Mouse (Mus musculus) liver, adult (tissue): ENCODE measurements around the gene Psmb5.

Experiments used
- GATA4 ChIP-seq: IDR thresholded peaks from 2 replicates; pipeline ENCODE4 v1.6.1; 2014; ENCODE audit warnings: mild to moderate bottlenecking, low read length; ENCODE audit not compliant: insufficient replicate concordance

Gene Psmb5

DNA sequence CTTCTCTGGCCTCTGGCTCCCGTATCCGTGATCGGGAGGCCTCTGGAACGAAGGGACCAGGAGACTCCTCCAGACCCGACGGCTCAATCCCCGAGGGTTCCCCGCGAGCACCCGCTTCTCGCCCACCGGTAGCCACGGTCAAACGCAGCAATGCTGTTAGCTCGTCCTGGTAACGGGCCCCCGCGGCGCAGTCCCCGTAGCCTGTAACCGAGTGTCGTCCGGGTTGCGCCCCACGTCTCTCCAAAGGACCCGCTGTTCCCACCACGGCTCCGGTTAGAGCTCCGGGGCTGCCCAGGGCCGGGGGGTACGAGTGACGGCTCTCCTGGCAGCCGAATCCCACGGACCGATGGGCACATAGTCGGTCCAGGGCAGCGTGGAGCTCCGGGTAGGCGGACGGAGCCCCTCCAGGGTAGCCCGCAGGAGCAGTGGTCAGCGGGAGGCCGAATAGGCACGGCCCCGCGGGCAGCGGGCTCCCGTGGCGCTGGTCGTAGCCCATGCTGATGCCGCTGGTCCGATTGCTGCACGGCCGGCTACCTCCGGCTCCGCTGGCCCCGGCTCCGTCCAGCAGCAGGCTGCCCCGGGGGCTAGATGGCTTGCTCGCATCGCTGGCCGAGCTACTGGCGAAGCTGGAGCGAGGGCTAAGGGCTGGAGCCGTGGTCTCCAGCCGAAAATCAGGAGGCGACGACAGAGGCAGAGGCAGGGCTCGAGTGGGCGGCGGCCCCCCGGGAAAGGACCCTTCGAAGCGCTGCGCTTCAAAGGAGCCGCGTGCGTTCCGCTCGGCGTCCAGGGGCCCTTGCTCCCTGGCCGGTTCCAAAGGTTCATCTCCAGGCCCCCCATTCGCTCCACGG lies 41.4 kb downstream of the Psmb5 start:
- TF ChIP-seq GATA4: no peak

DNA sequence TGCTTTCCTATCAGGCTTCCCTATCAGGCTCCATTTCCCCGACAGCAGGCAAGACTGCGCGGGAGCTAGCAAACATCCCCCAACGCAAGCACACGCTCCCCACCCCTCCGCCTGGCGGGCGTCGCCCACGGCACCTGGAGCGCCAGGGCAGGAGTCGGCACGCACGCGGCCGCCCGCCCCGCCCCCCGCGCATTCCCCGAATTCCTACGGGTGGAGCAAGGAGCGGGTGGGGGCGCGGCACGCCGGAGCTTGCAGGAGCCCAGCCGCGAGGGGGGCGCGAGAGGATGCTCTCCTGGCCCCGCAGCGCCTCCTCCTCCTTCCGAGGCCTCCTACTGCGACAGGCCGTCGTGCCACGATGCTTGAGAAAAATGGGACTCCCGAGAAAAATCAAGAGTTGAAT lies 42.2 kb downstream of the Psmb5 start:
- TF ChIP-seq GATA4: no peak

DNA sequence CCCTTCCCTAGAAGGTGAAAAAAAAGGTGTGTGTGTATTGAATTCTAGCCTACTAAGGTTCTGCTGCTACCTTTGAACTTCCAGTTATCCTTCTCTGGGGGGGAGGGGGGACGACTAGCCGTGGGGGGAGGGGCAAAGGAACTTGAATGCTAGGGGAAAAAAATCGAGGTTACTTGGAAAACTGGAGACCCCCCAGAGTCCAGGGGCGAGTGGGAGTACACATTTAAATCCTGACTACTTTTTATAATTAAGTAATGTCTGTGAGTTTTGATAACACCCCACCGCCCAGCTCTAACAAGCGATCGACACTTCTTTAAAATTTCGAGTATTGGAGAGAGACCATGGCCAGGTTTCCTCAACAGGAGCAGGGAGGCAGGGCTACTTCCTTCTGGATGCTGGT lies 42.8 kb downstream of the Psmb5 start:
- no peak for TF ChIP-seq GATA4

DNA sequence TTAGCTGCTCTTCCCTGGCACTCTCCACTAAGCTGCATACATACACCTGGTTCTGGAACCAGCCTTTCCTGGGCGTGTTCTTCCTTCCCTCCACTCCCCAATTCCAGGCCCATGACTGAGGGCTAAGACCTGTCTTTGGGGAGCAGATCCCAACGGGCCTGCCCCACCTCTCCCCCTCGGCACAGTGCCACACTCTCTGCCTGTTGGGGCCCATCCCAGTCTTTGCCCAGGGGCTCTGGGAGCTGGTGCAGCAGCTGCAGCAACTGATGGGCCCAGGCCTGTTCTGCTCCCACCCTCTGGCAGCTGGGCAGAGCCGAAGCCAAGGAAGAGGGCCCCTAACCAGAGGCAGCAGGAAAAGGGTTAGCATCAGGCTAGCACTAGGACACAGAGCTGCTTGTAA lies 43.6 kb downstream of the Psmb5 start:
- TF ChIP-seq GATA4: no peak

DNA sequence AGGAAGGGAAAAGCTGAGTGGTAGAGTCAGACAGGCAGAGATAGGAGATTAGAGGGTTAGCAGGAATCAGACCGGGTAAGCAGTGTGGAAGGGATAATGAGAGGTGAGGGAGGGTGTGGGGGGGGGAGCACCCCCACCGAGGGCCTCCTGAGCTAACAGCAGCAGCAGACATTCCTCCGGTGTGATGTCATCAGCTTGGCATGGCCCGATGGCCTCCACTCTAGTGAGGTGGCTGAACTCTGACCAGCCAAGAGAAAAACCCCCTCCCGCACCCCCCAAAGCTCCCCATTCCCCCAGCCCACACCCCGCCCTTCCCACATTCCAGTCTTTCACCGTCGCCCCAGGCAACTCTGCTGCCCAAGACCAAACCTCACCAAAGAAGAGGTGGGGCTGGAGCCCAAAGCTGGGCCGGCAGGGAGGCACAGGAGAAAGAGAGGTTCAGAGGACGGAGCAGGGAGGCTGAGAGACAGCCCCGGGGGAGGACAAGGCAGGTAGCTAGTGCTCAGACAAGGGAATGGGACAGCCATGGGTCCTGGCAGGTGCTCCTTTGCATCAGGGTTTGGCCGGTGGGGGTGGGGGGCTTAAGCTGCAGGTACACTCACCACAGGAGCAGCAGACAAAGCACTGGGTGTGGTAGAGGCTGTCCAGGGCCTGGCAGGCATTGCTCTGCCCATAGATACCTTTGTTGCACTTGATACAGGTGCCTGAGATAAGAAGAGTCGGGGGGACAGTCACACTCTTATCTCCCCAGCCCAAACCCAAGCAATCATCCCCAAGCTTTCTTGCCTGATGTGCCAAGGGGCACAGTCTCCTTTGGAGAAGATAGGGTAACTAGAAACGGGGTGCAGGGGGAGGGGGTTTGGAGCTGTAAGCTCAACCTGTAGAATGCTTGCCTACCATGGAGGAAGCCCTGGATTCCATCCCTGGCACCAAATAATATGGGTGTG lies 44.8 kb downstream of the Psmb5 start:
- no peak for TF ChIP-seq GATA4

DNA sequence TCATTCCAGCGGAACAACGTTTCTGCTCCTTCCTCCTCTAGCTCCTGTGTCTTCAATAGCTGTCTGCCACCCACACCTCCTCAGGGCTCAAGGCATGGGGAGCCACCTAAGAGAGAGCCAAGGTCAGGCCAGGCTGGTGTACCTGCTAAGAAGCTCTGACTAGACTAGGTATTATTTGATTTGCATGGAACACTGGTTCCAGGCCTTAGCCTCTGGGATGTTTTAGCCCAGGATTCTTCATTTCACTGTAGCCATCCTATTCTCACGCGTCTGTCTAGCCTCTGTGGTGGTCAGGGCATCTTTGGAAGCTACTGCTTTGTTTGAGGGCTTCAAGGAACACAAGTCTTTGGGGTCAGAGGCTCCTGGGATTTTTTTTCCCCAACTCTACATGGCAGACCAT lies 45.7 kb downstream of the Psmb5 start:
- no peak for TF ChIP-seq GATA4

DNA sequence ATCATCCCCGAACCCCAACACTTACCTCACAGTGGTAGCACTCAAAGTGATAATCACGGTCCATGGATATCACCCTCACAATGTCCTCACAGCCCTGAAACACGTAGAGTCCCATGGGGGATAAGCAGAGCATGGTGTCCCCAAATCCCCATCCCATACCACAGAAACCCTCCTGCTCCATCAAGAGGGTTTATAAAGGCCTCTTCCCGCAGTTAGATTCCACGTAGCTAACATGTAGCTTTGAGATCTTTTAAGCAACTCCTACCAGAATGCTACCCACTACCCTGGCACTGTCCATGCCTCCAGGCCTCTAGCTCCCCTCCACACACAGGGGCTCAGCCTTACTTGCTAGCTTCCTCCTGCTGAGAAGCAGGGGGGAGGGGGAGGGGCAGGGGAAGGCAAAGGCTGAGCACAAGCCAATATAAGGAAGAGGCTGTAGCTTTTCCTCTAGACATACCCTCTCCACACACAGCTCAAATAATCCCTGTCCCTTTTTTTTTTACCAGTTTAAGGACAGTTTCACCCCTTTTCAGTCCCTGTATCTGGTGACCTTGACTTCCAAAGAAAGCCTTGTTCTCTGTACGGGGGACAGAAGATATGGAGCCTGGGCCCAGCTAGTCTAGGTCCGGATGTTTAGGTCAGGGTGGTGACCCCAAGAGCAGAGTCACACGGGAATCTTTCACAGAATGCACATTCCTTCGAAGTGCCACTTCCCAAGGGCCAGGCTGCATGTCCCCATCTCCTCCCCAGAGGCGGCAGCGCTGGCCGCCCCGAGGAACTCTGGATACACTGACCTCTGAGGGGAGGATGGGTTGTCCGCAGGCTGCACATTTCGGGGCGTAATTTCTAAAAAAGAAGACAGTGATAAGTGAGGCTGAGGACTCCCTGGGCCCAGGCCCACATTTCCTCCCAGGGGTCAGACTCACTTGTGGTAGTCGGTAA lies 48.1 kb downstream of the Psmb5 start:
- TF ChIP-seq GATA4: peak; percentile 29; the same call in 1 of the 2 replicates

DNA sequence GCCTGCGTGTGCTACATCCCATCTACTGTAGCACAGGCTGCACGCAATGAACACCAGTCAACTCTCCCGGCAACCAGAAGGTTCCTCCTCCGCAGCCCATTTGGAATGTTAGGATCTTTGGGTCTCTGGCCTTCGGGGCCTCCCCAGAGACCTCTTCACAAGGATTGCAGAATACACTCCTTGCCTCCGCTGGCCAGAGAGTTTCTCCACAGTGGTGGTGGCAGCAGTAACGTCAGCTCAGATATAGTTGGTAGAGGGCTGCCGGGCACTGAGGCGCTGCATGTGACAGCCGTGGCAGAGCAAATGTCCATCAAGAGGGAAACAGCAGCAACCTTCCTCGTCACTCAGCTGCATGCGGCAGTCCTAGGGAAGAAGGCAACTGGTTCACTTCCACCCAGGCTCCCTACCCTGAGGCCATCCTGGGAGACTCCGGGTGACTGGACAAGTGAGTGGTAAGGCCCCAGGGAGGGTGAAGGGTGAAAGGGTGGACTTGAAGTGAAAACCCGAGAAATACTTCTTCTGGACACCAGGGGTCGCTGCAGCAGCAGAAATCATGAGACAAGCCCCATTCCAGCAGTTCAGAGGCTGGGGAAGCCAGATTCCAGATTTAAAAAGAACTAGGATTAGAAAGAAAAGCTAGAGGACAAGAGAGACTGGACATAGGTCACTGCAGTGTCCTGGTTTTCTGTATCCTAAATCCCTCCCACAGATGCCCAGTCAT lies 49.0 kb downstream of the Psmb5 start:
- no peak for TF ChIP-seq GATA4
